28 mouse cellular contexts compared by ENCODE assay signal in genomic region chr11:28670765-28671164, GRCm38 (mm10).
"Had no signal": no experiment of that assay in that cellular context is flagged by ENCODE, and none has a peak within 500 bp of the region (broad histone marks: within the 10 kb centered on the region; RNA-seq: fewer than 3 reads in every experiment).

No protein-coding gene starts in this region.

- H3K4me2 ChIP-seq: heart, embryonic 12.5 days; hindbrain, embryonic 13.5 days; hindbrain, embryonic 15.5 days; kidney, embryonic 15.5 days; limb, embryonic 13.5 days; limb, embryonic 15.5 days; liver, embryonic 12.5 days had no signal

- H3K36me3 ChIP-seq: heart, embryonic 10.5 days; heart, embryonic 12.5 days; hindbrain, embryonic 10.5 days; hindbrain, embryonic 13.5 days; hindbrain, embryonic 15.5 days; kidney, embryonic 15.5 days; limb, embryonic 13.5 days; limb, embryonic 15.5 days; liver, embryonic 12.5 days had no signal

- ATAC-seq: hindbrain, postnatal 0 days; intestine, embryonic 16.5 days; liver, embryonic 12.5 days had no signal

- H3K9me3 ChIP-seq: heart, embryonic 10.5 days; heart, embryonic 12.5 days; hindbrain, embryonic 10.5 days; hindbrain, embryonic 13.5 days; hindbrain, embryonic 15.5 days; kidney, embryonic 15.5 days; limb, embryonic 13.5 days; limb, embryonic 15.5 days; liver, embryonic 12.5 days had no signal

- H3K27me3 ChIP-seq: heart, embryonic 12.5 days; hindbrain, embryonic 13.5 days; hindbrain, embryonic 15.5 days; kidney, embryonic 15.5 days; limb, embryonic 13.5 days; limb, embryonic 15.5 days; liver, embryonic 12.5 days had no signal

- H3K4me1 ChIP-seq: hindbrain, embryonic 10.5 days; hindbrain, embryonic 13.5 days; hindbrain, embryonic 15.5 days; kidney, embryonic 15.5 days; limb, embryonic 13.5 days; limb, embryonic 15.5 days; liver, embryonic 12.5 days had no signal

- H3K4me3 ChIP-seq: gastrocnemius, adult 2 months; heart, embryonic 10.5 days; heart, embryonic 12.5 days; hindbrain, embryonic 10.5 days; hindbrain, embryonic 13.5 days; hindbrain, embryonic 15.5 days; kidney, embryonic 15.5 days; left cerebral cortex, adult 2 months; limb, embryonic 13.5 days; limb, embryonic 15.5 days; liver, embryonic 12.5 days had no signal

- H3K9ac ChIP-seq: heart, embryonic 12.5 days; hindbrain, embryonic 13.5 days; hindbrain, embryonic 15.5 days; kidney, embryonic 15.5 days; limb, embryonic 13.5 days; limb, embryonic 15.5 days; liver, embryonic 12.5 days; liver, embryonic 14.5 days had no signal

- DNase-seq: gastrocnemius, adult 2 months; gastrocnemius, postnatal 10 days; gastrocnemius, postnatal 25 days; heart, adult 18-20 months; heart, postnatal 10 days; heart, postnatal 4 days; kidney, adult 11 months; kidney, adult 2 months; kidney, adult 9 months; kidney, postnatal 14 days; kidney, postnatal 36 days; layer of hippocampus, adult 9-11 months; layer of hippocampus, postnatal 36 days; left cerebral cortex, postnatal 4 days had no signal

- H3K27ac ChIP-seq: gastrocnemius, adult 2 months; heart, embryonic 10.5 days; hindbrain, embryonic 10.5 days; hindbrain, embryonic 13.5 days; hindbrain, embryonic 15.5 days; hindbrain, postnatal 0 days; kidney, embryonic 15.5 days; kidney, postnatal 0 days; left cerebral cortex, adult 2 months; limb, embryonic 13.5 days; limb, embryonic 15.5 days; liver, embryonic 12.5 days; liver, embryonic 14.5 days had no signal
